Mouse (Mus musculus) gastrocnemius, postnatal 25 days (tissue): ENCODE data around the gene Reg2. TPM values are rescaled to one million over a fixed set of nuclear protein-coding genes. Genes with fewer than 3 reads are reported as not detected.
"Not testable (repeated sequence)": the region's sequence is repeated elsewhere in the genome, so short reads cannot be mapped to it uniquely, and the experiment has no call there.

Source experiments
- DNase-seq: peaks from one replicate; pipeline ENCODE4 v3.0.0; 2022
- long read RNA-seq, 2 experiments: library from polyadenylated mRNA; stranded (forward); transcript quantifications; one replicate each; pipeline ENCODE4 v2.0.0; 2021
- total RNA-seq, 2 experiments: library from RNA; stranded (reverse); gene quantifications; 1 replicate in 1 of 2; 2 replicates in 1 of 2; pipeline ENCODE4 v1.2.3; 2021

Reg2 gene
- total RNA-seq, result not detected
- long read RNA-seq, experiment 1, result 0 reads
- long read RNA-seq, experiment 2, result 0 reads

GRCm38 (mm10) chr6:78395323-78395722 is at the start of gene Reg2:
TSS of gene Reg2 (plus strand) at chr6:78395623.
- not testable (repeated sequence) for DNase-seq

GRCm38 (mm10) chr6:78361971-78362563 is 33.4 kb upstream of the Reg2 start:
- DNase-seq, result no peak

DNA sequence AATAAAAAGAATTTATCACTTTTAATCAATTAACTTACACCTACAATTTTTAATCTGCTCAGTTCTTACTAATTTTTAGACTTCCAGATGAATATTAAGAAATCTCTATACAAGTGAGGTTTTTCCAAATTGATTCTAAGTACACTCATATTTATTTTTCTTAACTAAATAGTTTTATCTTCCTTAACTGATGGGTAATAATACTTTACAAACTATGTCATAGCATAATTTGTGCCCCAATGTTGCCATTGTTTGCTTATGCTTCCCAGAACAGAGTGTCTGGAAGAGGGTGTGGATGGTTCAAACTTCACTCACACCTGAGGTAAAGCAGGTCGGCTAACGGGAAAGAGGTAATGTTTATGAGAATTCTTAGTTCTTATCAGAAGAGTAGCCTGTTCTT is 25.1 kb upstream of the Reg2 start, which contains the start of gene Reg3b:
Reg3b (plus strand) TSS at position 301 of the 400 bp plus-strand sequence.
- no peak for DNase-seq

GRCm38 (mm10) chr6:78378765-78379164 is 16.7 kb upstream of the Reg2 start, which contains the start of gene Reg3d:
TSS of gene Reg3d (minus strand) at chr6:78378865.
- DNase-seq, result no peak

- no peak for DNase-seq
These were observed 15.0 kb upstream of the Reg2 start, which contains the start of gene Reg3a for GRCm38 (mm10) chr6:78380409-78380808. TSS of gene Reg3a (plus strand) at chr6:78380709.

DNA sequence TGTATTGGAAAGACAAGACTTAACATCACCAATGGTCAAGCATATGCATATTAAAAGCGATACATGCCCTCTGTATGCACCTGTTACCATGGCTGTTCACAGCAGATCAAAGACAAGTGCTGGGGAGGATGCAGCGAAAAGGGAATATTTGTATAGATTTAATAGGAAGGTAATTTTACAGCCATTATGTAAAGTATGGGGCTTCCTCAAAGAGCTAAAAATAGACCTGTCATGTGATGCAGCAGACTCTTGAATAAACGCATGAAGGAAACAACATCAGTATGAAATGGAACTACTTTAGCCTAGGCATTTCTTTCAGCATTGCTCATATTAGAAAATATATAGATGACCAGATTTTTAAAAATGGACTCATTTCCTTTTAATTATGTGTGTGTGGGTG is 9.8 kb upstream of the Reg2 start:
- no peak for DNase-seq

GRCm38 (mm10) chr6:78422411-78422810 is 27.0 kb downstream of the Reg2 start, which contains the start of gene Reg1:
TSS of gene Reg1 (plus strand) at chr6:78422711.
- DNase-seq, result not testable (repeated sequence)

GRCm38 (mm10) chr6:78425497-78425896 is 30.1 kb downstream of the Reg2 start:
- no peak for DNase-seq

DNA sequence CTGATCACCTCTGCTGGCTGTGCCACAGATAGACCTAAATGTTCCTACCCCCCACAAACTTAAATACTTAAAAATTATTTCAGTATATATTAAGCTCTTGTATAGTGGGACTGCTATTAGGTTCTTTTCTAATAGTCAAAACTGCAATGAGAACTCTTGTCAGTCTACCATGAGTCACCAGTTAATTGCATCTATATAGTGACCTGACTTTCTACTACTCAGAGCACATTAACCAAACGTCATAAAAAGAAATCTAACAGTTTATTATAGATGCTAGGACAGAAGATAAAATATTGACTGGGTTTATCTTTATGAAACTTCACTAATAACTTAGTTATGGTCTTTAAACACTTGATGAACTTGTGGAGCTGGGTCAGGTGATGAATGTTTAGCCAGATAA is 51.8 kb downstream of the Reg2 start:
- no peak for DNase-seq

- no peak for DNase-seq
These were observed 53.0 kb downstream of the Reg2 start for GRCm38 (mm10) chr6:78448409-78448808.

DNA sequence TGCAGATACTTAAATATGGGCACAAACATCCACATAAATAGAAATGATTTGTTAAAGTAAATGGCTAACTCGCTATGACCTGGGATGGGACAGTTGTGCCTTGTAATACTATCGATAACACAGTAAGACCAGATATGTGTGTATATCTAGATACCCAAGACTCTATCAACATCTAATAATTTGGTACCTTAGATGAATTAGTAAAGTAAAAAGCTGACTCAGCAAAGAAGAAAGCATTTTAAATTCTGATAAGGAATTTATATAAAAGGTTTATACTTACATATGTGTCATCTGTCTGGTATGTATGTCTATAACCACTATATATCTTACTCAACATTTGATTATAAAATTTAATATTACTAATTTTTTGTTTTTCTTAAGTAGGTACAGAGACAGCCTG is 57.4 kb downstream of the Reg2 start:
- no peak for DNase-seq

Other genes with a start within 250 kb of the Reg2 start
- gene Reg3b, start 25.0 kb upstream of the Reg2 start, total RNA-seq, result not detected
- not detected for gene Reg3d, start 16.8 kb upstream of the Reg2 start, total RNA-seq
- gene Reg3a, start 14.9 kb upstream of the Reg2 start, total RNA-seq, result not detected
- gene Reg1, start 27.1 kb downstream of the Reg2 start, total RNA-seq, result not detected
- gene Reg3g, start 73.2 kb downstream of the Reg2 start, total RNA-seq, result not detected